Mouse (Mus musculus) ES-Bruce4 (cell line): ENCODE data around the gene Gm5737. TPM values are rescaled to one million over a fixed set of nuclear protein-coding genes. Genes with fewer than 3 reads are reported as not detected.
A peak's percentile ranks its signal among the peaks of the same experiment; 100 is the strongest.

Experiments used
- H3K27ac ChIP-seq: 2 replicates; pipeline ENCODE4 v1.5.1; 2012; ENCODE audit warnings: low read length, inconsistent platforms; ENCODE audit not compliant: insufficient read depth
- H3K27me3 ChIP-seq: 2 replicates; pipeline ENCODE4 v1.6.1; 2012; ENCODE audit warnings: mild to moderate bottlenecking, low read length, inconsistent platforms; ENCODE audit not compliant: control insufficient read depth, poor library complexity, insufficient read depth, severe bottlenecking
- H3K36me3 ChIP-seq: 2 replicates; pipeline ENCODE4 v1.6.1; 2012; ENCODE audit warnings: inconsistent platforms, mild to moderate bottlenecking, low read length, moderate library complexity; ENCODE audit not compliant: control insufficient read depth, poor library complexity, insufficient read depth, severe bottlenecking
- H3K4me1 ChIP-seq: one replicate; pipeline ENCODE4 v1.8.1; 2011; ENCODE audit warnings: low read length; ENCODE audit not compliant: control insufficient read depth, insufficient read depth
- H3K4me3 ChIP-seq: 2 replicates; pipeline ENCODE4 v1.5.1; 2011; ENCODE audit warnings: low read depth, mild to moderate bottlenecking, low read length
- H3K9ac ChIP-seq: 2 replicates; pipeline ENCODE4 v1.6.1; 2012; ENCODE audit warnings: low read depth, mild to moderate bottlenecking, inconsistent platforms; ENCODE audit not compliant: poor library complexity, severe bottlenecking
- H3K9me3 ChIP-seq: replicated peaks from 2 replicates; pipeline ENCODE4 v1.6.1; 2012; ENCODE audit warnings: mild to moderate bottlenecking, low read length, inconsistent platforms; ENCODE audit not compliant: control insufficient read depth, poor library complexity, insufficient read depth, severe bottlenecking
- CTCF ChIP-seq: IDR thresholded peaks from one replicate; pipeline ENCODE4 v1.8.1; 2011; ENCODE audit warnings: low read depth, low read length
- EP300 ChIP-seq: IDR thresholded peaks from 2 replicates; pipeline ENCODE4 v1.6.1; 2011; ENCODE audit warnings: low read depth, low read length; ENCODE audit not compliant: insufficient read depth
- POLR2A ChIP-seq: IDR thresholded peaks from one replicate; pipeline ENCODE4 v1.8.1; 2011; ENCODE audit warnings: low read length; ENCODE audit not compliant: insufficient read depth
- polyA plus RNA-seq: library from polyadenylated mRNA; stranded (reverse); fragments of >200 nt; gene quantifications from 2 replicates; pipeline ENCODE4 v1.2.4, GENCODE M21; 2011; ENCODE audit warnings: low read depth; ENCODE audit not compliant: missing spikeins, insufficient read depth, insufficient read length

Gene Gm5737
- polyA plus RNA-seq, 1 experiment: not detected

DNA sequence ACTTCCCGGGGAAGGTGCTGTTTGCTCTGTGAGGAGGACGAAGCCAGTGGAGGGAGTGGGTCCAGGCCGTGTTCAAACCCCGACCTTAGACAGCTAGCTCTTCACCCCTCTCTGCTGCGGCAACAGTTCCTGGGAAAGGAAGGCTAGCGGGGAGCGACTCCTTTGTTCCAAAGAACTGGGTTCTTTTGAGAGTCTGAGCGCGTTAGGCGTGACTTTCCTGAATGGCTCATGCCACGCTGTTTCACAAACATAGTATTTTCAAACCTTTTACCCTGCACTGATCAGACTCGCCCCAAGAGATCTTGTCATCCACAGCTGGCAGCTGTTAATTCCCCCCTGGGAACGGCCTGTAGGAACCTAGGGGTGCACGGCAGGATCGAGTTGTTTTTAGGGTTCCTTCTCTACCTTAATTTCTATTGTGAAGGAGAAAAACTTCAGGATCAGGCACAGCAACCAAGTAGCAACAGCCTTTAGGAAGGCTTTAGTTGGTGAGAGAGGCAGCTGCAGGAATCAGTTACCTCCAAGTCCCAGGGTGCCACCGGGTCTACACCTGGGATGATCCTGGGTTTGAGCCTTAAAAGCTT, 31.8 kb downstream of the Gm5737 start:
- peak overlapping the region; percentile 79 for H3K4me3 ChIP-seq
- no peaks in the 10 kb centered on the region for H3K36me3 ChIP-seq
- H3K27ac ChIP-seq: no peak overlapping the region
- H3K27me3 ChIP-seq: no peaks in the 10 kb centered on the region
- H3K9me3 ChIP-seq: no peaks in the 10 kb centered on the region
- peak overlapping the region; percentile 77 for H3K9ac ChIP-seq
- H3K4me1 ChIP-seq: peaks cover 7% of the 10 kb centered on the region
- TF ChIP-seq EP300: no peak
- TF ChIP-seq POLR2A: no peak
- TF ChIP-seq CTCF: no peak

DNA sequence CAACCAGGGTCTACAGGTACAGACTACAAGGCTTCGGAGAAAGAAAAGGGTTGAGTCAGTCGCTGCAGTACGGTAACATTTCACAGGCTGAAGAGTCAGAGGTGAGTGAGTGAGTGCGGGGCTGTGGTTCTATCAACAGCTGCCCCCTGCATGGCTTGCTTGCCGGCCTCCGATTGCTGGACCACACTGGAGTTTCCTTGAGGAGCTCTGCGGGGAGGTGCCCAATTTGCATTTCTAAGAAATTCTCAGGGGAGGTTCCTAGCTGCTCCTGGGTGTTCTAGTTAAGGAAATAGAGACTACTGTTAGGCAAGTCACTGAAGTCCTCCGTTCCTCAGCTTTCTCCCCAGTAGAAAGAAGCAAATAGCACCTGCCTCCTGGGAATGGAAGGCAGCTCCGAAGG, 32.5 kb downstream of the Gm5737 start:
- H3K4me3 ChIP-seq: peak overlapping the region; percentile 79
- H3K27me3 ChIP-seq: no peaks in the 10 kb centered on the region
- no peak overlapping the region for H3K9ac ChIP-seq
- H3K4me1 ChIP-seq: peaks cover 7% of the 10 kb centered on the region
- no peak for TF ChIP-seq CTCF
- no peak for TF ChIP-seq POLR2A
- peak; percentile 79; the same call in 1 of the 2 replicates for TF ChIP-seq EP300
- H3K27ac ChIP-seq: no peak overlapping the region
- no peaks in the 10 kb centered on the region for H3K36me3 ChIP-seq
- H3K9me3 ChIP-seq: no peaks in the 10 kb centered on the region

DNA sequence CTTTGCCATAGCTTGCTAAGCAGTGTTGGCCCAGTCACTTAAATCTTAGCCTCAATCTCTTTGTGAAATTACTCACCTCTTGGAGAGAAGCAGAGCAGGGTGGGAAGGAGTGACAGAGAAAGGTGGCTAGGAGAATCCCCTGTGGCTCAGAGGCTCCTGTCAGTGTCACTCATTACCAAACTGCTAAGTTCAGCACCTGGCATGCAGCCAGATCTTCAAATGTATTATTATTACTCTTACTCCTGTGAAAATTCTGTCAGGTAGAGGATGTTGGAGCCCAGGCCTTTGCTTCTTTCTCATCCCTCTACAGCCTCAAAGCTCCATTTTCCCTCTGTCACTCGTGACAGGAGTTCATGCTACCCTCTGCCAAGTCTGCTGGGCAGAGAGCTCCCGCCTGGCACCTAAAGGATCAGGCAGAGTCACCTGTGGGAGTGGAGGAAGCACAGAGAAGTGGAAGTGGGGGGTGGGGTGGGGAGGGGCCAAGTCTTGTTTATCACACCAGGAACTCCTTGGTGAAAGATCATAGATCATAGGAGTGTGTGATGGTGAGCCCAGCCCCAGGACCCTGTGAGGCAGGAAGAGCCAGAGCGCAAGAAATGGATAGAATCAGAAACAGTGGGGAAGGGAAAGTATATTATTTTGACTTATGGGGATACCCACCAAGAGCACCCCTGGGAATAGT, 36.8 kb downstream of the Gm5737 start:
- TF ChIP-seq CTCF: no peak
- no peak for TF ChIP-seq POLR2A
- TF ChIP-seq EP300: no peak
- no peaks in the 10 kb centered on the region for H3K36me3 ChIP-seq
- peaks cover 7% of the 10 kb centered on the region for H3K4me1 ChIP-seq
- H3K27me3 ChIP-seq: no peaks in the 10 kb centered on the region
- H3K27ac ChIP-seq: no peak overlapping the region
- H3K9ac ChIP-seq: no peak overlapping the region
- no peaks in the 10 kb centered on the region for H3K9me3 ChIP-seq
- no peak overlapping the region for H3K4me3 ChIP-seq

DNA sequence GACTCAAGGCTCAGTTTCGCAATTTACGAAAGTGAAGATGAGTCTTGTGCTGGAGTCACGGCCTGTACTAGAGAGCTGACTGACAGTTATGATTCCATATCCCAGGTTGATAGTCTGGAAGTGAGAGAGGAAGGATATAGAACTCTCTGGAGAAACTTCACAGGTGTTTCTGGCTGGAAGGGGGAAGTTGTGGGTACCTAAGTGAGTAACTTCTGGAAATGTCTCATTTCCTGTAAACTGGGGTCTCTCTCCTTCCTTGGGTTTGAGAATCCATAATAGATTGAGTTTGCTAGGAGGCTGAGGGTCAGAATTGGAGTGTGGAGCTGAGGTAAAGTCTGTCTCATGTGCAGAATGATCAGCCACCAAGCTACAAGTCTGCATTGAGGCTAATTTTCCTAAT, 38.0 kb downstream of the Gm5737 start:
- Histone ChIP-seq H3K36me3 (no peaks in the 10 kb centered on the region), H3K4me3 (no peak overlapping the region), H3K27me3 (no peaks in the 10 kb centered on the region), H3K4me1 (peaks cover 5% of the 10 kb centered on the region), H3K27ac (no peak overlapping the region), H3K9me3 (no peaks in the 10 kb centered on the region), H3K9ac (no peak overlapping the region)
- TF ChIP-seq CTCF (no peak), EP300 (no peak), POLR2A (no peak)

DNA sequence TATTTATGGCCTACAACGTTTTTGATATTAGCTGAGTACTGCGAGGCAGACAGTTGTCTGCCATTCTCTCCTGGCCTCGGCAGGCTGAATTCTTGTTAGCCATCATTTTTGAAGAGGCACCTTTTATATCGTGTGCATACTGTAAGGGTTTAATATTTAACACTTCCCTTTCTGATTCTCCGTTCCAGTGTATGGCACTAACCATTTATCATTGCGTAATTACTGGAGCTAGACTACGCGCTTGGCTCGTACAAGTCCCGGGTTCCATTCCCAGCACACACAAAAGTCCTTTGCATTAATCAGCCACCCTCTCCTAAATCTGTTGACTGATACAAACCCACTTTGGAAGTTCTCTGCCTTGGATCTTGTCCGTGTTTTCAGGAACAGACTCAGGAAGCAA, 47.7 kb downstream of the Gm5737 start:
- H3K36me3 ChIP-seq: no peaks in the 10 kb centered on the region
- TF ChIP-seq POLR2A (no peak), CTCF (no peak)
- H3K9ac ChIP-seq: no peak overlapping the region
- no peaks in the 10 kb centered on the region for H3K27me3 ChIP-seq
- H3K9me3 ChIP-seq: no peaks in the 10 kb centered on the region
- H3K4me1 ChIP-seq: peaks cover 2% of the 10 kb centered on the region
- no peak overlapping the region for H3K27ac ChIP-seq
- no peak overlapping the region for H3K4me3 ChIP-seq

DNA sequence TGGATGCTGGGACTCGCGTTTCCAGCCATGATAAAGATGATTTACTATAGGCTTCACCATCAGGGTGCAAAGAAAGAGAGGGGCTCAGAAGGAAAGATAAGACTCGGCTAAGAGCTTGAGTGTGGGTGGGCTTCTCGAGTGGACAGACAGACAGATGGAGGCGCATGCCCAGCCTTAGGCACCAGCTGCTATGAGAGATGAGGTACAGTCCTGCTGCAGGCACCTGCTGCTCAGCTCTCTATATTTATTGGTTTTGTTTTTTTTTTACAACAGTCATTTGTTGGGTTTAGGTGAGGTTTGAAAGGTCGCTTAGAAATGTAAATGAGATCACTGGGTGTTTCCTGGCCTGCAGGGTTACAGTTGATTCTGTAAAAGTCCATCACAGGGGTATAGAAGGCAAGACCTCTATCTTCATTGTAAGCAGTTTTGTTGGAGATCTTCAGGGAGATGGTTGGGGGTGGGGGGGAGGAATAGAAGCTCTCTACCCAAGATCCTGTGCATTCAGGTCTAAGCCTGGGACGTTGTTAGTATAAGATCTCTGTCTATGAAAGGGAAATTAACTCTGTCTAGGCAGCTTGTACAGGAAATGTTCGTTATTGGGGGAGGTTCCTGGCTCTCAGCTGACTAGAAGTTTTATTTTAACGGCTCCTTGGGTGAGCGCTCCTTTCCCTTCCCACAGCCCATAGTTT, 48.8 kb downstream of the Gm5737 start:
- TF ChIP-seq POLR2A (no peak), EP300 (peak; percentile 70; the same call in 1 of the 2 replicates)
- Histone ChIP-seq H3K27me3 (no peaks in the 10 kb centered on the region), H3K4me1 (peaks cover 4% of the 10 kb centered on the region), H3K9me3 (no peaks in the 10 kb centered on the region), H3K36me3 (no peaks in the 10 kb centered on the region), H3K9ac (no peak overlapping the region), H3K4me3 (no peak overlapping the region), H3K27ac (no peak overlapping the region)
